Mouse (Mus musculus) stomach, postnatal 0 days (tissue): ENCODE results near the gene Kif1b. TPM values are rescaled to one million over a fixed set of nuclear protein-coding genes. Genes with fewer than 3 reads are reported as not detected.

Experiments used
- ATAC-seq: fragments of 200-750 bp; cut with Nextera tagmentation; 2 replicates; pipeline ENCODE4 v1.8.0; 2017; ENCODE audit not compliant: low FRiP score, low TSS enrichment
- DNase-seq: peaks from one replicate; pipeline ENCODE4 v3.0.0-alpha.2; 2016; ENCODE audit warnings: low spot score
- H3K27ac ChIP-seq: fragments of 300-500 bp; sonication (generic); replicated peaks from 2 replicates; pipeline ENCODE4 v1.5.1; 2014; ENCODE audit warnings: mild to moderate bottlenecking, control low read depth
- H3K27me3 ChIP-seq: fragments of 300-500 bp; sonication (generic); 2 replicates; pipeline ENCODE4 v1.6.1; 2014; ENCODE audit warnings: low read length; ENCODE audit not compliant: control insufficient read depth, insufficient read depth
- H3K36me3 ChIP-seq: fragments of 300-500 bp; sonication (generic); 2 replicates; pipeline ENCODE4 v1.6.1; 2014; ENCODE audit warnings: low read length, mixed read lengths; ENCODE audit not compliant: control insufficient read depth, insufficient read depth
- H3K4me1 ChIP-seq: fragments of 300-500 bp; sonication (generic); replicated peaks from 2 replicates; pipeline ENCODE4 v1.6.1; 2014; ENCODE audit warnings: antibody characterized with exemption; ENCODE audit not compliant: control insufficient read depth, insufficient read depth
- H3K4me2 ChIP-seq: fragments of 300-500 bp; sonication (generic); replicated peaks from 2 replicates; pipeline ENCODE4 v1.6.1; 2014; ENCODE audit warnings: low read depth, mild to moderate bottlenecking, control low read depth, moderate library complexity
- H3K4me3 ChIP-seq: fragments of 300-500 bp; sonication (generic); 2 replicates; pipeline ENCODE4 v1.5.1; 2014; ENCODE audit warnings: low read depth, low read length, control low read depth
- H3K9ac ChIP-seq: fragments of 300-500 bp; sonication (generic); 2 replicates; pipeline ENCODE4 v1.6.1; 2014; ENCODE audit warnings: mild to moderate bottlenecking, low read length, control low read depth, mixed read lengths
- H3K9me3 ChIP-seq: fragments of 300-500 bp; sonication (generic); 2 replicates; pipeline ENCODE4 v1.6.1; 2016; ENCODE audit warnings: low read length; ENCODE audit not compliant: control insufficient read depth
- CTCF ChIP-seq: IDR thresholded peaks from 2 replicates; pipeline ENCODE4 v1.5.1; 2016; ENCODE audit warnings: antibody characterized with exemption, low read depth, mild to moderate bottlenecking, moderate library complexity
- EP300 ChIP-seq: optimal IDR thresholded peaks from 2 replicates; pipeline ENCODE3; 2016; ENCODE audit warnings: antibody characterized with exemption
- WGBS: fragments of 180-500 bp; shearing (Covaris S2); extraction: QIAGEN DNeasy Blood & Tissue Kit; methylation state at CpG from one replicate; pipeline ENCODE4 v1.1.7; 2014; 5-methylcytosine and 5-hydroxymethylcytosine counted together
- polyA plus RNA-seq: library from polyadenylated mRNA; unstranded; fragments of >200 nt; fragmentation: Nextera tagmentation; extraction: Ambion mirVana; gene quantifications from 2 replicates; pipeline ENCODE4 v1.2.1, GENCODE M21; 2015

The Kif1b gene
- polyA plus RNA-seq, 1 experiment from 2014 or later = 23.9 TPM

DNA sequence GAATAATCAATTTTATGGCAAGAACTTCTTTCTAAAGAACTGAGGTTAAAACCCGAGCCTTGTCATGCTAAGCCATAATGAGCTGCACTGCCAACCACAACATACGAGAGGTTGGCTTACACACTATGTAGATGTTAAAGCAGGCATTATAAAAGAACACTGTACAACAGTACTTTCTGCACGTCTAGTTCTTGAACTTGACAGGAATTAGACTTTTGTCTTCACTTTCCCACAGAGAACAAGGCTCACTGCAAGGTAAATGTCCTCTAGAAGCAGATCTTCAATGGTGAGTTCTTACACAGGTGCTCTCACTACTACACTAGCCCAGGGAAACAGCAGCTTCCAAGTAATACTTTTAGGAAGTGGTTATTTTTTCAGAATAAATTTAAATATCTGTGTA lies 46.0 kb downstream of the Kif1b start:
- TF ChIP-seq EP300 (no peak), CTCF (no peak)
- WGBS = 56% methylated on average over 3 of the region's 3 CpGs
- no peak for DNase-seq
- Histone ChIP-seq H3K9me3 (no peaks in the 10 kb centered on the region), H3K4me3 (no peak overlapping the region), H3K4me2 (no peak overlapping the region), H3K27ac (no peak overlapping the region), H3K27me3 (no peaks in the 10 kb centered on the region), H3K36me3 (peaks cover 11% of the 10 kb centered on the region), H3K9ac (no peak overlapping the region), H3K4me1 (no peaks in the 10 kb centered on the region)
- ATAC-seq = no peak

DNA sequence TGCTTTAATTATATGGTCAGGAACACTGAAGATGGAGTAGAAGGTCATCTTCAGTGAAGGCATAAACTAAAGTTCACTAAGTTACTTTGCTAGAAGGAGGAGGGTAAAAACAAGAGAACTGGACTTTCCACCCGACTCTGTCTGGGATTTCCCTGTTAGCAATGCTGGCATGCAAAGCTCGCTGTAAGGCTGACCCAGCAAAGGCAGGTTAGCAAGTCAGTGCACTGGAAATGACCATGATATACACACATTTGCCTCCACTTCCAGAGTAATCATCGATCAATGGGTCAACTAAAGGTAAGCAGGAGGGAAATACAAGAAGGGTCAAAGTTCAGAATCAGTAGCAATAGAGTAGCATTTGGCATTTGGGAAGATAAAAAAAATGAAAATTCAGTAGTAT lies 46.6 kb downstream of the Kif1b start:
- WGBS = 75% methylated on average over 3 of the region's 3 CpGs
- H3K9me3 ChIP-seq = no peaks in the 10 kb centered on the region
- no peak for TF ChIP-seq EP300
- H3K27me3 ChIP-seq = no peaks in the 10 kb centered on the region
- H3K9ac ChIP-seq = no peak overlapping the region
- peaks cover 8% of the 10 kb centered on the region; the same call in 1 of the 2 replicates for H3K36me3 ChIP-seq
- H3K4me1 ChIP-seq = no peaks in the 10 kb centered on the region
- DNase-seq = no peak
- no peak overlapping the region for H3K27ac ChIP-seq
- no peak overlapping the region for H3K4me3 ChIP-seq
- no peak overlapping the region for H3K4me2 ChIP-seq
- ATAC-seq = no peak

DNA sequence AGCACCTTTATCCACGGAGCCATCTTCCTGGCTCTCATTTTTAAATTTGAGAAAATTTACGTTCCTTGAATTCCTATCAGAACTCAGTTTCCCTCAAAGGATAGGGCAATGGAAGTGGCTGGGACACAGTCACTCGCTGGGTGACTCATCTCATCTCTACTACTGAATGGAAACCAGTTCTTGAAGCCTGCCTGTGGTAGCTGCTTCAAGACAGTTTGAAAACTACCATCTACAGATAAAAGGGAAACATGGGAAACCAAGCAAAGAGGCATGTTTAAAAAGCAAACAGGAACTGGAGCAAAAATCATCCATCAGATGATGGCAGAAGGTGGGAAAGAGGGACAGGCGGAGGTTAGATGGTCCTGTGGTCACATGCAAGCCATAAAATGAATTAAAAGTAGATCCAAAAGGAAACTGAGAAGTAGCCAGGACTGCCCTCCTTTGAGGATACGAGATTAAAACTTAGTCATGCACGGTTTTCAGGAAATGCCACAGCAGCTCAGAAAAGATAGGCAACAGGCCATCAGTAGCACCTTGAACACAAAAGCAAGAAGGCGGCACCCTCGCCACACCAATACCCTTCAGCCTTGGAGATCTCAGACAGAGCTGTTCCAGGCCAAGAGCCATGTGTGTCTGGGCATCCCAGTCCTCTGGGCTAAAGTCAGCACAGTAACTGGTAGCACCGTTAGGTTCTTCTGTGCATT lies 48.0 kb downstream of the Kif1b start:
- H3K4me1 ChIP-seq = no peaks in the 10 kb centered on the region
- H3K9me3 ChIP-seq = no peaks in the 10 kb centered on the region
- no peak overlapping the region for H3K9ac ChIP-seq
- no peak overlapping the region for H3K4me3 ChIP-seq
- no peaks in the 10 kb centered on the region for H3K27me3 ChIP-seq
- no peak overlapping the region for H3K27ac ChIP-seq
- ATAC-seq (no peak), DNase-seq (no peak)
- peaks cover 8% of the 10 kb centered on the region; the same call in 1 of the 2 replicates for H3K36me3 ChIP-seq
- 87% methylated on average over 9 of the region's 9 CpGs for WGBS
- TF ChIP-seq EP300 = no peak
- no peak overlapping the region for H3K4me2 ChIP-seq

DNA sequence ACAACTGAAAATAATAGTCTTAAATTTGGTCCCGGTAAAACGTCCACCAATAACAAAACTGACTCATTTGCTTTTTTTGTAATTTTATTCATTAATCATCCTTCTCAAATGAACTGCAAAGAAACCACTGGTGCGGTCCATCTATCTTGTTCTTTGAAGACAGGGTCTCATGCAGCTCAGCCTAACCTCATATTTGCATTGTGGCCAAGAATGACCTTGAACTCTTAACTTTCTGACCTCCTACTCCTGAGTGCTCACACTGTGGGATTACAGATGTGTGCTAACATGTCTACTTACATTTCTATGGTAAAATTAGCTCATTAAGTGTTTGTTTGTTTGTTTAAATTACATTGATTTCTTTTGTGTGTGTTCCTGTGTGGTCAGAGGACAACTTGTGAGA lies 48.6 kb downstream of the Kif1b start:
- H3K9ac ChIP-seq = no peak overlapping the region
- no peak overlapping the region for H3K27ac ChIP-seq
- no peak for ATAC-seq
- no peak for TF ChIP-seq CTCF
- TF ChIP-seq EP300 = no peak
- no peak overlapping the region for H3K4me2 ChIP-seq
- no peak overlapping the region for H3K4me3 ChIP-seq
- no peaks in the 10 kb centered on the region for H3K9me3 ChIP-seq
- H3K36me3 ChIP-seq = peaks cover 8% of the 10 kb centered on the region; the same call in 1 of the 2 replicates
- 76% methylated on average over 3 of the region's 3 CpGs for WGBS
- no peak for DNase-seq
- no peaks in the 10 kb centered on the region for H3K4me1 ChIP-seq
- no peaks in the 10 kb centered on the region for H3K27me3 ChIP-seq

DNA sequence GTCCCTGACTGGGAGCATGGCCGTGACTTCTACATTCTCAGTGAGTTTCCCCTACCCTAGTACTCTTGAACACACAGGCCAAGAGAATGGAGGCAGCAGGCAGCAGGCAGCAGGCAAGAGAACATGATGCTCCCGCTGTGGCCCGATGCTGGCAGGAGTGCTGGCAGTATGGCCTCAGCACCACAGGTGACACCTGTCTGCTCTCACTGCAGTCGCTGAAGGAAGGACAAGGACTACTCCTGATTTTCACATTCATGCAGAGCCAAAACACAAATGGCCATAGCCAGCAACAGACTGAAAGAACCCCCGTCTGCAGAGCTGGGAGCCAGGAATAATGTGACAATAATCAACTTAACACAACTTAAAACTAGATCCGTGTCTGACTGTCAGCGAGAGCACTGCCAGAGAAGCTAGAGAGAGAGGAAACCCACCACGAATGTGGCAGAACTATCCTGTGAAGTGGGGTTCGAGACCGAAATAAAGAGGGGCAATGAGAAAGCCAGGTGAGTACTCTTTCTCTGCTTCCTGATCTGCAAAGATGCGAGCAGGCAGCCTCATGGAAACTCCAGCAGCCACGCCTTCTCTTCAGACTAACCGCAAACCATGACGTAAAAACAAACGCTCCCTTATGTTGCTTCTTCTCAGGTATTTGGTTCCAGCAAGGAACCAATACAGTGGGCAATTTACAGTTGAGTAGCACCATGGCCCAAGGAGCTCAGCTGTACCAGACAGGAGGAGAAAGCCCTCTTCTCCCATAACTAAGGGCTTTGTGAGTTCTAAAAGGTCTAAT lies 50.8 kb downstream of the Kif1b start:
- H3K4me2 ChIP-seq = no peak overlapping the region
- no peak overlapping the region for H3K27ac ChIP-seq
- H3K4me1 ChIP-seq = no peaks in the 10 kb centered on the region
- peaks cover 2% of the 10 kb centered on the region for H3K36me3 ChIP-seq
- H3K9ac ChIP-seq = no peak overlapping the region
- TF ChIP-seq EP300 = no peak
- no peak for TF ChIP-seq CTCF
- no peaks in the 10 kb centered on the region for H3K9me3 ChIP-seq
- DNase-seq = no peak
- no peak overlapping the region for H3K4me3 ChIP-seq
- H3K27me3 ChIP-seq = no peaks in the 10 kb centered on the region
- no peak for ATAC-seq
- WGBS = 86% methylated on average over 15 of the region's 15 CpGs
